Mouse (Mus musculus) ZHBTc4 (cell line): ENCODE measurements at regions not wholly inside any gene's neighbourhood (a gene's known extent, or its start where the extent isn't known, plus 50 kb on each side); places are given as distances from the start of the nearest gene placed in this dataset.

Source experiments
- DNase-seq: peaks from one replicate; pipeline ENCODE4 v3.0.0-alpha.2; 2011; ENCODE audit warnings: low read depth, low spot score

- DNase-seq, result no peak
Measured at GRCm38 (mm10) chr15:11479166-11479944, 79.9 kb upstream of the Tars start.

- no peak for DNase-seq
Measured at GRCm38 (mm10) chr15:11476248-11476647, 76.8 kb upstream of the Tars start.

- no peak for DNase-seq
Measured at GRCm38 (mm10) chr15:11463341-11463740, 63.9 kb upstream of the Tars start.

GRCm38 (mm10) chr15:11461575-11461974 lies 62.1 kb upstream of the Tars start:
- DNase-seq, result peak; percentile 92

- no peak for DNase-seq
Measured at GRCm38 (mm10) chr15:11459306-11459705, 59.8 kb upstream of the Tars start.

- no peak for DNase-seq
Measured at GRCm38 (mm10) chr15:11457278-11457677, 57.8 kb upstream of the Tars start.

GRCm38 (mm10) chr15:11455982-11456381 lies 56.5 kb upstream of the Tars start:
- peak; percentile 16 for DNase-seq

- DNase-seq, result no peak
Measured at GRCm38 (mm10) chr15:11455366-11455785, 55.9 kb upstream of the Tars start.

GRCm38 (mm10) chr15:11453997-11454396 lies 54.5 kb upstream of the Tars start:
- no peak for DNase-seq

GRCm38 (mm10) chr15:11451635-11452034 lies 52.2 kb upstream of the Tars start:
- no peak for DNase-seq
